ENCODE assay signal across 8 mouse cellular contexts in the genomic region with DNA sequence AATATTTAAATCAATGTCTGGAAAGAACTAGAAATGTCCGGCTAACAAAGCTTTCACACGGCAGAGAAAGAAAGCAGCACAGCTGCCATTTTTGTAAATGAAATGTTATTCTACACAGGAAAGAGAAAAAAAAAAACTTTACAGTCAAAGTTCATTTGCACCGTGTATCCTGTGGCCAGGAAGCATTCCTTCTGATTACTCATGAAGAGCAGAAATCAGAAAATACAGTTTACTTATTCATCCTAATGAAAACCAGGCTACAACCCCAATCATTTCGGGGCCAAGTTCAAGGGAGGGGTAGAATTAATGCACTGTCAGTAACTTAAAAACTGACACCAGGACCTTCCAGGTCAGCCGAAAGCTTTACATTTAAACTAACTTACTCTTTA. TPM values are rescaled to one million over a fixed set of nuclear protein-coding genes. Genes with fewer than 3 reads are reported as not detected.
DNase-seq lines count a peak whose midpoint lies in the region; ATAC-seq and TF ChIP-seq lines count a peak whose summit lies in the region.

No protein-coding gene starts in this region.

- H3K4me2 ChIP-seq in midbrain, embryonic 16.5 days (ENCODE audit: low read length) = peak overlapping the region; percentile 72

- intact Hi-C loops in left cerebral cortex, postnatal 10 days (cut with DNase I) = loop anchor here (10.0 kb wide), 1 partner anchor 62 kb away; no protein-coding TSS in a partner anchor

- H3K4me1 ChIP-seq in kidney, adult 2 months (ENCODE audit: control insufficient read depth, insufficient read depth, low read length) = peaks cover 31% of the 10 kb centered on the region
- peaks cover 34% of the 10 kb centered on the region for H3K4me1 ChIP-seq in bone marrow macrophage, adult 2 months (ENCODE audit: control insufficient read depth, insufficient read depth, low read length)
- H3K4me1 ChIP-seq in midbrain, embryonic 16.5 days (ENCODE audit: control insufficient read depth, insufficient read depth, low read length) = peaks cover 9% of the 10 kb centered on the region; the same call in 1 of the 2 replicates

- ATAC-seq in midbrain, embryonic 16.5 days = no peak

- H3K27ac ChIP-seq in kidney, adult 2 months (ENCODE audit: insufficient read depth, low read depth, low read length) = peak overlapping the region; percentile 99
- H3K27ac ChIP-seq in bone marrow macrophage, adult 2 months (ENCODE audit: insufficient read depth, low read depth, low read length) = peak overlapping the region; percentile 97
- H3K27ac ChIP-seq in midbrain, embryonic 16.5 days (ENCODE audit: low read length) = no peak overlapping the region

- H3K36me3 ChIP-seq in kidney, adult 2 months (ENCODE audit: control insufficient read depth, insufficient read depth, low read length) = no peaks in the 10 kb centered on the region; the same call in 1 of the 2 replicates
- H3K36me3 ChIP-seq in midbrain, embryonic 16.5 days (ENCODE audit: control insufficient read depth, insufficient read depth, low read length) = no peaks in the 10 kb centered on the region

- whole genome bisulfite sequencing in kidney, adult 2 months = 1% methylated on average over 5 of the region's 5 CpGs
- 32% methylated on average over 5 of the region's 5 CpGs for WGBS in midbrain, embryonic 16.5 days

- no peak overlapping the region for H3K9ac ChIP-seq in midbrain, embryonic 16.5 days (ENCODE audit: low read depth, low read length)

- H3K9me3 ChIP-seq in midbrain, embryonic 16.5 days (replicated peaks; ENCODE audit: control insufficient read depth, low read length, poor library complexity, severe bottlenecking) = no peaks in the 10 kb centered on the region

- peak overlapping the region; percentile 74 for H3K4me3 ChIP-seq in kidney, adult 2 months (ENCODE audit: insufficient read depth, low read depth, low read length)
- peak overlapping the region; percentile 99 for H3K4me3 ChIP-seq in bone marrow macrophage, adult 2 months (ENCODE audit: insufficient read depth, low read length)
- no peak overlapping the region for H3K4me3 ChIP-seq in midbrain, embryonic 16.5 days (ENCODE audit: low read depth, low read length)

- DNase-seq in kidney, adult 2 months = peak; percentile 78
- DNase-seq in kidney, postnatal 4 days = no peak
- peak; percentile 42 for DNase-seq in induced T-regulatory cell, adult 2 months (ENCODE audit: low read depth)
- no peak for DNase-seq in cerebellum, adult 8-10 months
- DNase-seq in left cerebral cortex, postnatal 10 days (ENCODE audit: extremely low spot score in 1 of 2, low spot score in 2 of 2) = no peak
- no peak for DNase-seq in thymus, postnatal 10 days (ENCODE audit: low spot score in 2 of 2)

- no peak for TF ChIP-seq POLR2A in kidney, adult 2 months (IDR thresholded peaks at IDR 0.05; ENCODE audit: low read depth, low read length)
- TF ChIP-seq POLR2A in bone marrow macrophage, adult 2 months (IDR thresholded peaks at IDR 0.05; ENCODE audit: borderline replicate concordance, low read depth, low read length) = no peak

- H3K27me3 ChIP-seq in kidney, adult 2 months (replicated peaks; ENCODE audit: control insufficient read depth, insufficient read depth, low read length) = no peaks in the 10 kb centered on the region
- peaks cover 5% of the 10 kb centered on the region; the same call in 1 of the 2 replicates for H3K27me3 ChIP-seq in midbrain, embryonic 16.5 days (ENCODE audit: control insufficient read depth, insufficient read depth, low read depth, low read length)

- TF ChIP-seq CTCF in kidney, adult 2 months (conservative IDR thresholded peaks at IDR 0.05; ENCODE audit: insufficient read depth, insufficient read length, low read depth, low read length) = no peak
- TF ChIP-seq CTCF in bone marrow macrophage, adult 2 months (IDR thresholded peaks at IDR 0.05; ENCODE audit: low read depth, low read length) = no peak

RNA-seq across cellular contexts. Expression of gene Nfe2l2, which starts 1.9 kb away (rescaled TPM):
- 58.0 and 59.5 TPM in 2 replicates for polyA plus RNA-seq in kidney, adult 2 months (2012; rRNA removed)
- 266 and 269 TPM in 2 replicates for polyA plus RNA-seq in bone marrow macrophage, adult 2 months (2012; ENCODE audit: insufficient read depth, insufficient read length, missing spikeins)
- 9.3 and 9.8 TPM in 2 replicates for polyA plus RNA-seq in midbrain, embryonic 16.5 days (2015; fragmentation: Nextera tagmentation; extraction: Ambion mirVana)
- total RNA-seq in left cerebral cortex, postnatal 10 days (2021) = 1 to 10 TPM; 9.7 to 9.8 TPM

RNA-seq across cellular contexts. Expression of gene Hnrnpa3, which starts 43.5 kb away (rescaled TPM):
- 16.2 and 34.0 TPM in 2 replicates for polyA plus RNA-seq in kidney, adult 2 months (2012; rRNA removed)
- 183 and 208 TPM in 2 replicates for polyA plus RNA-seq in bone marrow macrophage, adult 2 months (2012; ENCODE audit: insufficient read depth, insufficient read length, missing spikeins)
- polyA plus RNA-seq in midbrain, embryonic 16.5 days (2015; fragmentation: Nextera tagmentation; extraction: Ambion mirVana) = 169 and 217 TPM in 2 replicates
- total RNA-seq in left cerebral cortex, postnatal 10 days (2021) = 100 to 1,000 TPM; 329 to 339 TPM

Comparison
In these comparisons a context has a peak if more than half of its experiments do, and no peak if none do; other contexts are left out.
1. DNase-seq: peak in kidney, adult 2 months (single experiment) and induced T-regulatory cell, adult 2 months (single experiment); none in kidney, postnatal 4 days (0 of 2), cerebellum, adult 8-10 months (single experiment), left cerebral cortex, postnatal 10 days (0 of 2) and thymus, postnatal 10 days (0 of 2).